Mouse (Mus musculus) embryonic facial prominence, embryonic 15.5 days (tissue): ENCODE data around the gene Galnt7. TPM values are rescaled to one million over a fixed set of nuclear protein-coding genes. Genes with fewer than 3 reads are reported as not detected.

Source experiments
- ATAC-seq: fragments of 200-750 bp; cut with Nextera tagmentation; 2 replicates; pipeline ENCODE4 v1.8.0; 2017; ENCODE audit warnings: low read depth, moderate TSS enrichment; ENCODE audit not compliant: insufficient number of reproducible peaks, low FRiP score, low TSS enrichment
- H3K27ac ChIP-seq: fragments of 300-500 bp; sonication (generic); replicated peaks from 2 replicates; pipeline ENCODE4 v1.5.1; 2015; ENCODE audit warnings: mild to moderate bottlenecking, inconsistent platforms
- H3K27me3 ChIP-seq: fragments of 300-500 bp; sonication (generic); 2 replicates; pipeline ENCODE4 v1.6.1; 2015; ENCODE audit warnings: inconsistent platforms
- H3K36me3 ChIP-seq: fragments of 300-500 bp; sonication (generic); 2 replicates; pipeline ENCODE4 v1.6.1; 2015; ENCODE audit warnings: mild to moderate bottlenecking, inconsistent platforms
- H3K4me1 ChIP-seq: fragments of 300-500 bp; sonication (generic); 2 replicates; pipeline ENCODE4 v1.6.1; 2015; ENCODE audit warnings: inconsistent platforms
- H3K4me2 ChIP-seq: fragments of 300-500 bp; sonication (generic); replicated peaks from 2 replicates; pipeline ENCODE4 v1.6.1; 2015; ENCODE audit warnings: mild to moderate bottlenecking, inconsistent platforms
- H3K4me3 ChIP-seq: fragments of 300-500 bp; sonication (generic); replicated peaks from 2 replicates; pipeline ENCODE4 v1.5.1; 2015; ENCODE audit warnings: mild to moderate bottlenecking, inconsistent platforms
- H3K9ac ChIP-seq: fragments of 300-500 bp; sonication (generic); 2 replicates; pipeline ENCODE4 v1.6.1; 2015; ENCODE audit warnings: inconsistent platforms
- H3K9me3 ChIP-seq: fragments of 300-500 bp; sonication (generic); replicated peaks from 2 replicates; pipeline ENCODE4 v1.6.1; 2016; ENCODE audit warnings: inconsistent platforms
- WGBS: fragments of 180-500 bp; shearing (Covaris S2); methylation state at CpG from one replicate; pipeline ENCODE4 v1.1.7; 2015; 5-methylcytosine and 5-hydroxymethylcytosine counted together
- polyA plus RNA-seq: library from polyadenylated mRNA; unstranded; fragments of >200 nt; fragmentation: Nextera tagmentation; extraction: Ambion mirVana; gene quantifications from 2 replicates; pipeline ENCODE4 v1.2.1, GENCODE M21; 2015

Galnt7 gene
- polyA plus RNA-seq = 14.1 and 14.6 TPM in 2 replicates

GRCm38 (mm10) chr8:57652456-57653055 is at the start of gene Galnt7:
Gene Galnt7 (minus strand): TSS chr8:57653032.
- Histone ChIP-seq H3K27ac (peak within 1 kb of the TSS; percentile 95), H3K9me3 (no peaks in the 10 kb centered on the region), H3K4me2 (peak within 1 kb of the TSS; percentile 85), H3K36me3 (no peaks in the 10 kb centered on the region), H3K27me3 (no peaks in the 10 kb centered on the region), H3K4me1 (peaks cover 16% of the 10 kb centered on the region), H3K9ac (peak within 1 kb of the TSS; percentile 97), H3K4me3 (peak within 1 kb of the TSS; percentile 95)
- under 1% methylated on average over 62 of the region's 74 CpGs for WGBS
- peak; percentile 89 for ATAC-seq

DNA sequence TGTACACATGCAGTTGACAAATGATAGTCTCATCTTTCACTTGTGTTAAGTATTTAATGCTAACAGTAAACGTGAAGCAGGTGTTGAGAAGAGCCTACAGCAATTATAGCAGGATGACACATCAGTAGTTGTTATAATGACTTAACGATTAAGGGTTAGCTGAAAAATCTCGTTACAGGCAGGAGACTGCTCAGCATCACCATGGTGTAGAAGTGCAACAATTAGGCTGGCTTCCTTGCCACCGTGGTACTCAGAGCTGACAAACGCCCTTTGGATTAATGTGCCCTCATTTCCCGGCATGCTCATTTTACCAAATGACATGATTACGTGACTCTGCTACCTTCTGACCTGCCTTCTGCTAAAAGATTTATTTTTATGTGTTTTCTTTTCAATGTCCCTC is 35.8 kb upstream of the Galnt7 start:
- no peak for ATAC-seq
- Histone ChIP-seq H3K4me3 (no peak overlapping the region), H3K36me3 (no peaks in the 10 kb centered on the region), H3K9me3 (no peaks in the 10 kb centered on the region), H3K9ac (no peak overlapping the region), H3K4me2 (no peak overlapping the region), H3K4me1 (0 out of 2 replicates have a peak, but pooled peaks cover 4% of the 10 kb centered on the region), H3K27ac (no peak overlapping the region), H3K27me3 (no peaks in the 10 kb centered on the region)
- WGBS = 38% methylated on average over 7 of the region's 7 CpGs

GRCm38 (mm10) chr8:57685803-57686202 is 33.0 kb upstream of the Galnt7 start:
- H3K27ac ChIP-seq = no peak overlapping the region
- no peaks in the 10 kb centered on the region for H3K36me3 ChIP-seq
- H3K27me3 ChIP-seq = no peaks in the 10 kb centered on the region
- no peak overlapping the region for H3K4me3 ChIP-seq
- no peak overlapping the region for H3K4me2 ChIP-seq
- 0 out of 2 replicates have a peak, but pooled peaks cover 4% of the 10 kb centered on the region for H3K4me1 ChIP-seq
- H3K9ac ChIP-seq = no peak overlapping the region
- H3K9me3 ChIP-seq = no peaks in the 10 kb centered on the region
- WGBS = 82% methylated on average over 3 of the region's 3 CpGs
- no peak for ATAC-seq

DNA sequence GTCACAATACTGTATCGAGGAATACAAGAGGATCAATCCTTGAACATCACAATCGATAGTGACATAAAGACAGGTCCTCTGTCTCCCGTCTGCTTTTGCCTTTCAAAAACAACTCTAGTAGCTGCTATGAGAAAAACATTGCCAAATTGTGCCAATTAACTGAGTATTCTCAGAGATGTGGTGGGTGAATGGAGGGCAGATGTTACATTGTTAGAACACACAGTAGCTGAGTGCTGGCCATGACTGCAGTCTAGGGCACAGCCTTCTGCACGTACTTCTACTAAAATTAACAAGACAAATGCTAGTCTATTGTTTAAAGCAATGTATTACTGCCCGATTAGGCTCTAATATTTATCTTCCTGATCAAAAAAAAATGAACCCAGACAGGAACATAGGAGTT is 27.2 kb upstream of the Galnt7 start:
- no peak overlapping the region for H3K4me2 ChIP-seq
- WGBS = 68% methylated on average over 5 of the region's 5 CpGs
- no peak overlapping the region for H3K27ac ChIP-seq
- H3K36me3 ChIP-seq = no peaks in the 10 kb centered on the region
- no peaks in the 10 kb centered on the region for H3K9me3 ChIP-seq
- no peaks in the 10 kb centered on the region for H3K27me3 ChIP-seq
- H3K9ac ChIP-seq = no peak overlapping the region
- ATAC-seq = no peak
- H3K4me3 ChIP-seq = no peak overlapping the region
- H3K4me1 ChIP-seq = no peaks in the 10 kb centered on the region

DNA sequence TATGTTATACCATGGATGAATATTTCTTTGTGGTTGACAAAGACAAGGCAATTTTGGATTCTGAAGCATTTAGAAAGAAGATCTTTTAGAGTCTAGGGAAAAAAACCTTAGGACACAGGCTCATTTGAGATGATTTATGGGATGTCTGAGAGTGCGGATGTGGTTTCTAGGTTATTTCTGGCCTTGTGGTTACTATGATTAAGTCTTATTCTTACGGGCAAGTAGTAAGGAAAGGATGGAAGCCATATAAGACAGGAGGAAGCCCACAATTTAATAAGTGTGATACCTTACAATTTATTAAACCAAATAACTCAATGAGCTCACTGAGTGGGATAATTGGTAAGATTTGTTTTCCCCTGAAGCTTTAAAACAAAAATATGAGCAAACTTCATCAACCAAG is 11.3 kb upstream of the Galnt7 start:
- no peak overlapping the region for H3K9ac ChIP-seq
- no peaks in the 10 kb centered on the region for H3K9me3 ChIP-seq
- no peaks in the 10 kb centered on the region for H3K36me3 ChIP-seq
- H3K27me3 ChIP-seq = no peaks in the 10 kb centered on the region
- H3K4me2 ChIP-seq = no peak overlapping the region
- no peak for ATAC-seq
- no peaks in the 10 kb centered on the region for H3K4me1 ChIP-seq
- no peak overlapping the region for H3K4me3 ChIP-seq
- 78% methylated on average over 2 of the region's 2 CpGs for WGBS
- no peak overlapping the region for H3K27ac ChIP-seq

- Histone ChIP-seq H3K9ac (no peak overlapping the region), H3K4me2 (no peak overlapping the region), H3K27me3 (no peaks in the 10 kb centered on the region), H3K9me3 (no peaks in the 10 kb centered on the region), H3K4me1 (no peaks in the 10 kb centered on the region), H3K4me3 (no peak overlapping the region), H3K36me3 (no peaks in the 10 kb centered on the region), H3K27ac (no peak overlapping the region)
- ATAC-seq = no peak
- WGBS = 73% methylated on average over 2 of the region's 2 CpGs
These were observed 7.2 kb upstream of the Galnt7 start for GRCm38 (mm10) chr8:57660019-57660418.

DNA sequence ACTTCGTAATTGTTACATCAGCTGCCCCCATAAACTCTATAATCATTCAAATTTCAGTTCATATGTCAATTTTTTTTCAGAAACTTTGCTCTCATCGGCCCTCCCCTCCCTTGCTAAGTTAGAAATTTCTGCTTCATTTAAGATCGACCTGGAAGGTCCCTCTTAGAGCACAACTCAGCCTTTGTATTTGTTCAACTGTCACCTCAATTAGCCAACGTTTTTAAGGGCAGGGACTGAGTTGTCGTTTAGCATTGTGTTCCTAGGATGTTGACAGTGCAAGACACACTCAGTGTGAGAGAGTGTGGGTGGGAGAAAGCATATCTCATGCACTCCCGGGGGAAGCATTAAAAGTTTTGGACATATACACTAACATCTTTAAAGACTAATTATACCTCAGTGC is 3.6 kb upstream of the Galnt7 start:
- Histone ChIP-seq H3K27ac (no peak overlapping the region), H3K27me3 (no peaks in the 10 kb centered on the region), H3K9me3 (no peaks in the 10 kb centered on the region), H3K9ac (no peak overlapping the region), H3K4me2 (no peak overlapping the region), H3K4me3 (no peak overlapping the region), H3K36me3 (no peaks in the 10 kb centered on the region), H3K4me1 (peaks cover 6% of the 10 kb centered on the region; the same call in 1 of the 2 replicates)
- no peak for ATAC-seq
- 57% methylated on average over 6 of the region's 6 CpGs for WGBS

DNA sequence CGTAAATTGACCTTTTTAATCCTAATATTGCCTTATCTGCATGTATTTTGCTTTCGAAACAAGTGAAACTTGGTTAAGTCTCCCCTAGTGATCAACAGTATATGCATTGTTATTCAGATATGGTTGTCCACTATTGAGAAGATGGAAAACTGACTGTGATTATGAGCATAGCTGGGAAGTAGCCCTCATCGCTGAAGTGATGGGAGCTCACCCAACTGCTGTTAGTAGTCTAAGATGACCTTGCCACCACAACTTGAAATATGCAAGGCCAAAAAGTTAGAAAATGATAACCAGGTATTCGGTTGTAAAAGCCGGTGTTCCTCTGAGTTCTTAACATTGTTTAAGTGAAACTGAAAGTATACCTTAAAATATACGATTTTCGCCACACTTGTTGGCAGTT is 1.3 kb upstream of the Galnt7 start:
- Histone ChIP-seq H3K4me1 (peaks cover 10% of the 10 kb centered on the region), H3K9ac (no peak overlapping the region), H3K27ac (no peak overlapping the region), H3K4me2 (peak overlapping the region; percentile 85), H3K4me3 (no peak overlapping the region), H3K27me3 (no peaks in the 10 kb centered on the region), H3K36me3 (no peaks in the 10 kb centered on the region), H3K9me3 (no peaks in the 10 kb centered on the region)
- ATAC-seq = no peak
- 86% methylated on average over 7 of the region's 7 CpGs for WGBS

DNA sequence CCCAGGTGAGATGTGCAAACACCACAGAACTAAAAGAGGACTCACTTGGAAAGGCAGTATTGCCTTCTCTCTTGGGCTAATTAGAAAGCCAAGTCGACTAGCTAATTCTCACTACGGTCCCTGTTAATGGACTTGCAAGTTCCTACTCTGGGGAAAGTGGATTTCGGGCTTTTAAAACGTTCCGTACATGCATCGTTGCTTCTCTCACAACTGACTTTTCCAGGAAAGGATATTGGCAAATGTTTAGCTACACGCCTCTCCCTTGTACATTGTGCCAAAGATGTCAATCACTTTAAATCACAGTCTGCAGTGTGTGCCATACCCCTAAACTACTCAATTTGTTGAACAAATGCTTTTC is 915 bp upstream of the Galnt7 start:
- Histone ChIP-seq H3K4me3 (peak overlapping the region; percentile 95), H3K27ac (peak overlapping the region; percentile 95), H3K9ac (no peak overlapping the region), H3K9me3 (no peaks in the 10 kb centered on the region), H3K27me3 (no peaks in the 10 kb centered on the region), H3K4me1 (peaks cover 10% of the 10 kb centered on the region), H3K4me2 (peak overlapping the region; percentile 85), H3K36me3 (no peaks in the 10 kb centered on the region)
- WGBS = 11% methylated on average over 7 of the region's 7 CpGs
- ATAC-seq = no peak

DNA sequence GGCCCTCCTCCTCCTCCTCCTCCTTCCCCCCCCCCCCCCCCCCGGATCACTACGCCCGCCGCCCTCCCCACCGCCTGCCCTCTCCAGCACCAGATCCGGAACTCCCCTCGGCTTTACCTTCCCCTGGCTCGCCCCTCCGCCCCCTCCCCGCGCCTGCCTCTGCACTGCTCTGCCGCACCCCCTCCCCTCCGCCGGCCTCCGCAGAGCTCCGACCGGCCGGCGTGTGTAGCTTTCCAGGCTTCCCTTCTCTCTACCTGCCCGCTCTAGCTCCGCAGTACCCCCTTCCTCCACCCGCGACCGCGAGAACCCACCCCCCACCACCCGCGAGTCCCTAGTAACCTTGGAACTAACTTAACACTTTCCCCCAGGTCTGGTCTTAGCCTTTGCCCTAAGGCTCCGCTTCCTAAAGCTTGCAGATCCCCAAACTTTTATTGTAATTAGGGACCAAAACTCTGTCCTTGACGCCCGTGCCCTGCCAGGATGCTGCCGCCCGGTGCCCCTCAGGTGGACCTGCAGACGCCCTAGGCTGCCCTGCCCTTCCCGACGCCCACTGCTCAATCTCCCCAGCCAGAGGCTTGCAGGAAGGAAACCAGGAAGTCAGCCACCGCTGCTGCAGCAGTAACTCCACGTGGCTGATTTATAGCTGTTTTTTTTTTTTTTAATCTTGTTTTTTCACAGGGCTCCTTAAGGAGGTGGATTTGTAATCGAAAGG is 380 bp upstream of the Galnt7 start:
- Histone ChIP-seq H3K27ac (peak overlapping the region; percentile 95), H3K27me3 (no peaks in the 10 kb centered on the region), H3K36me3 (no peaks in the 10 kb centered on the region), H3K9me3 (no peaks in the 10 kb centered on the region), H3K4me3 (peak overlapping the region; percentile 95), H3K9ac (peak overlapping the region; percentile 28; the same call in 1 of the 2 replicates), H3K4me2 (peak overlapping the region; percentile 85), H3K4me1 (peaks cover 11% of the 10 kb centered on the region)
- 1% methylated on average over 27 of the region's 38 CpGs for WGBS
- peak; percentile 71 for ATAC-seq

DNA sequence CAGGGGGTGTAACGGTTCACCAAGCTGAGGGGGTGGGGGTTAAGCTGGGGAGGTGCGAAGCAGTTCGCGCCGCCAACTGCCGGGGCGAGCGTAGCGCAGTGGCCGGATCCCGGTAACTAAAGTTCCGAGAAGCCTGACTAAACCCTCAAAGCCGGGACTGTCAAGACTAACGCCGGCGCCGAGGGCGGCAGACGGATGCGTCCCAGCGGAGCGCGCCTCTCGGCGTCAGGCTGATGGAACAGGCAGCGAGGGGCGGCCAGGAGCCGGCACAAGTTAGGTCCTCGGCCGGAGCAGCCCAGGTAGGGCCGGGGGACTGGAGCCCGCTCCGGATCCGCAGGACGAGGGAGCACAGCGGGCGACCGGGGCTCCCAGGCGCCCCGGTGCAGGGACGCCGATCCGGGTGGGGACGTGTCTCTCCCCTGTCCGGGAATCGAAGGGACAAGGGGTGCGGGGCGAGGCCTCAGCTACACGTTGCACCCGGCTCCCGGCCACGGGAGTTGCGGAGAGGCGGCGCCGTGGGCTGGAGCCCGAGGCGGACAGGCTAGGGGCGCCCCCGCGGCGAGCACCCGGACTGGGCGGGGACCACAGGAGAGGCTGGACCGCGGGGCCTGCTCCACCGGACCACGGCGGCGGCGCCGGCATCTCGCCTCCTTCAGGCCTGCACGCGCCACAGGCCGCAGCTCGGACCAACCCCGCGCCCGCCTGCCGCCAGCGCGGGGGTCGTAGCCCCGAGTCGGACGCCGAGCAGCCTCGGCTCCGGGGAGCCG is 960 bp downstream of the Galnt7 start:
- Histone ChIP-seq H3K36me3 (no peaks in the 10 kb centered on the region), H3K9me3 (no peaks in the 10 kb centered on the region), H3K4me1 (peaks cover 22% of the 10 kb centered on the region), H3K4me2 (peak overlapping the region; percentile 85), H3K27me3 (no peaks in the 10 kb centered on the region), H3K9ac (peak overlapping the region; percentile 97), H3K27ac (peak overlapping the region; percentile 95), H3K4me3 (peak overlapping the region; percentile 95)
- WGBS = under 1% methylated on average over 71 of the region's 91 CpGs
- peak; percentile 83 for ATAC-seq
